7 mouse cellular contexts compared by ENCODE assay signal in the genomic region with DNA sequence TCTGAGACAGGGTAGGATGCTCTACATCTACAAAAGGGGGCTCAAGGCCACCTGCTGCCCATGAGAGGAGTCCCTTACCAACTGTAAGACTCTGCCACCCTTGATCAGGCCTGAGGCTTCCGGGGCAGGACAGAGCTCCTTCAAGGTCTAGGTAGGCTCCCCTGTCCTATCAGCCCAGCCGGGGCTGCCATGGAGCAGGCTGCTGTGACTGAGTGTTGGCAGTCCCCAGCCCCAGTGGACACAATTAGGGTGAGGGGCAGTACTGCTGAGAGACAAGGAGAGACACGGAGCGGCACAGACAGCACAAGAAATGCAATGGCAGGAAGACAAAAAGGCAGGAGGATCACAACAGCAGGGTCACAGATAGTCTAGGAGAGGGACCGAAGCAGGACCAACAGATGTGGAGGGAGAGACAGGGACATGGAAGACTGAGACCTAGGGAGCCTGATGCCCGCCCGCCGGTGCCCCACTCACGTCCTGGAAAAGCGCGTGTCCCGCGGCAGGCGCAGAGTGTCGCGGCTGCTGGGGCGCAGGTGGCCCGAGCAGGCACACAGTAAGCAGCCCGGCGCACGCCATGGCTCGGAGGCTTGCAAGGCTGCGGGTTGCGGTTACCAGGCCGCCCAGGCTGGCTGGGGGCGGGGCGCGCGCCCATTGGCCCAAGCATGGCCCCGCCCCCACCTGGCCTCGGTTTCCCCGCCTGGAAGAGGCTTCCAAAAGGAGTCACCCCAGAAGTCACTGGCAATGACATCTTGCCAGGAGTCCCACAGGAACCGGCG. TPM values are rescaled to one million over a fixed set of nuclear protein-coding genes. Genes with fewer than 3 reads are reported as not detected.
A peak's percentile ranks its signal among the peaks of the same experiment; 100 is the strongest.
DNase-seq lines count a peak whose midpoint lies in the region; ATAC-seq and TF ChIP-seq lines count a peak whose summit lies in the region.

Gene Necab3 (minus strand): TSS at position 627 of the 776 bp plus-strand sequence.

- peak; percentile 36 for DNase-seq in T-cell, adult 2 months (ENCODE audit: low spot score)
- DNase-seq in embryonic facial prominence, embryonic 10.5 days (ENCODE audit: low spot score): peak; percentile 66
- no peak for DNase-seq in heart, postnatal 0 days (ENCODE audit: low spot score)
- peak; percentile 60 to 72 for DNase-seq in left cerebral cortex, postnatal 14 days (ENCODE audit: low spot score in 2 of 2)
- DNase-seq in splenic B cell, adult 2 months (ENCODE audit: low read depth, low spot score): peak; percentile 23

- no peak within 1 kb of the TSS for H3K27ac ChIP-seq in ES-Bruce4 (ENCODE audit: insufficient read depth, low read length)
- H3K27ac ChIP-seq in embryonic facial prominence, embryonic 10.5 days (replicated peaks): peak within 1 kb of the TSS; percentile 63
- peak within 1 kb of the TSS; percentile 36 for H3K27ac ChIP-seq in heart, postnatal 0 days (ENCODE audit: low read depth)
- peak within 1 kb of the TSS; percentile 40; the same call in 1 of the 2 replicates for H3K27ac ChIP-seq in midbrain, embryonic 13.5 days

- H3K36me3 ChIP-seq in ES-Bruce4 (ENCODE audit: control insufficient read depth, insufficient read depth, low read length, poor library complexity, severe bottlenecking): peaks cover 11% of the 10 kb centered on the region
- H3K36me3 ChIP-seq in embryonic facial prominence, embryonic 10.5 days (replicated peaks): peaks cover 44% of the 10 kb centered on the region
- H3K36me3 ChIP-seq in heart, postnatal 0 days (replicated peaks; ENCODE audit: control insufficient read depth, insufficient read depth, low read length): 0 out of 2 replicates have a peak, but pooled peaks cover 7% of the 10 kb centered on the region
- H3K36me3 ChIP-seq in midbrain, embryonic 13.5 days: peaks cover 18% of the 10 kb centered on the region
- H3K36me3 ChIP-seq in splenic B cell, adult 2 months (ENCODE audit: control insufficient read depth, insufficient read depth, low read length, poor library complexity, severe bottlenecking): no peaks in the 10 kb centered on the region

- TF ChIP-seq CTCF in ES-Bruce4 (IDR thresholded peaks at IDR 0.05; ENCODE audit: low read depth, low read length): no peak
- no peak for TF ChIP-seq CTCF in heart, postnatal 0 days (IDR thresholded peaks at IDR 0.05; ENCODE audit: low read depth)

- H3K4me3 ChIP-seq in ES-Bruce4 (ENCODE audit: low read depth, low read length): peak within 1 kb of the TSS; percentile 89
- H3K4me3 ChIP-seq in embryonic facial prominence, embryonic 10.5 days: peak within 1 kb of the TSS; percentile 56
- peak within 1 kb of the TSS; percentile 33 for H3K4me3 ChIP-seq in heart, postnatal 0 days (ENCODE audit: low read depth, low read length)
- H3K4me3 ChIP-seq in midbrain, embryonic 13.5 days (replicated peaks): peak within 1 kb of the TSS; percentile 40

- no peak for ATAC-seq in heart, postnatal 0 days (ENCODE audit: insufficient read depth, low read depth)
- ATAC-seq in midbrain, embryonic 13.5 days: peak; percentile 82

- 4% methylated on average over 34 of the region's 34 CpGs for WGBS in embryonic facial prominence, embryonic 10.5 days
- 7% methylated on average over 27 of the region's 34 CpGs for WGBS in heart, postnatal 0 days
- WGBS in midbrain, embryonic 13.5 days: 3% methylated on average over 34 of the region's 34 CpGs

- H3K4me2 ChIP-seq in heart, postnatal 0 days (ENCODE audit: low read depth, low read length): peak within 1 kb of the TSS; percentile 64
- peak within 1 kb of the TSS; percentile 62 for H3K4me2 ChIP-seq in midbrain, embryonic 13.5 days (replicated peaks)

- H3K9me3 ChIP-seq in ES-Bruce4 (replicated peaks; ENCODE audit: control insufficient read depth, insufficient read depth, low read length, poor library complexity, severe bottlenecking): no peaks in the 10 kb centered on the region
- H3K9me3 ChIP-seq in embryonic facial prominence, embryonic 10.5 days: no peaks in the 10 kb centered on the region
- H3K9me3 ChIP-seq in heart, postnatal 0 days (replicated peaks; ENCODE audit: control insufficient read depth, low read length): no peaks in the 10 kb centered on the region
- no peaks in the 10 kb centered on the region for H3K9me3 ChIP-seq in midbrain, embryonic 13.5 days

- H3K9ac ChIP-seq in ES-Bruce4 (ENCODE audit: low read depth, poor library complexity, severe bottlenecking): peak within 1 kb of the TSS; percentile 56
- H3K9ac ChIP-seq in heart, postnatal 0 days (replicated peaks; ENCODE audit: low read depth, low read length): peak within 1 kb of the TSS; percentile 9; the same call in 1 of the 2 replicates
- H3K9ac ChIP-seq in midbrain, embryonic 13.5 days (replicated peaks): peak within 1 kb of the TSS; percentile 59

- intact Hi-C loops in left cerebral cortex, postnatal 14 days (cut with DNase I): loop anchor here (5.0 kb wide), 1 partner anchor 54 kb away; the partner anchor contains the start of genes 4930519P11Rik and Zfp341

- peak; percentile 56 for TF ChIP-seq POLR2A in ES-Bruce4 (IDR thresholded peaks at IDR 0.05; ENCODE audit: insufficient read depth, low read length)

- H3K27me3 ChIP-seq in ES-Bruce4 (ENCODE audit: control insufficient read depth, insufficient read depth, low read length, poor library complexity, severe bottlenecking): no peaks in the 10 kb centered on the region
- H3K27me3 ChIP-seq in embryonic facial prominence, embryonic 10.5 days (replicated peaks; ENCODE audit: low read depth, poor library complexity, severe bottlenecking): peaks cover 5% of the 10 kb centered on the region
- H3K27me3 ChIP-seq in heart, postnatal 0 days (ENCODE audit: control insufficient read depth, insufficient read depth, low read length): no peaks in the 10 kb centered on the region; the same call in 1 of the 2 replicates
- no peaks in the 10 kb centered on the region for H3K27me3 ChIP-seq in midbrain, embryonic 13.5 days
- H3K27me3 ChIP-seq in splenic B cell, adult 2 months (ENCODE audit: control insufficient read depth, insufficient read depth, low read length, poor library complexity, severe bottlenecking): no peaks in the 10 kb centered on the region

- TF ChIP-seq EP300 in ES-Bruce4 (IDR thresholded peaks at IDR 0.05; ENCODE audit: insufficient read depth, low read depth, low read length): no peak
- no peak for TF ChIP-seq EP300 in heart, postnatal 0 days (IDR thresholded peaks at IDR 0.05; ENCODE audit: low read depth)

- H3K4me1 ChIP-seq in ES-Bruce4 (ENCODE audit: control insufficient read depth, insufficient read depth, low read length): no peaks in the 10 kb centered on the region
- H3K4me1 ChIP-seq in embryonic facial prominence, embryonic 10.5 days: peaks cover 35% of the 10 kb centered on the region
- peaks cover 11% of the 10 kb centered on the region; the same call in 1 of the 2 replicates for H3K4me1 ChIP-seq in heart, postnatal 0 days (ENCODE audit: control insufficient read depth, insufficient read depth)
- peaks cover 25% of the 10 kb centered on the region for H3K4me1 ChIP-seq in midbrain, embryonic 13.5 days (replicated peaks)

RNA-seq across cellular contexts. Expression of gene Necab3, which starts in this region (rescaled TPM):
- polyA plus RNA-seq in ES-Bruce4 (2011; ENCODE audit: insufficient read depth, insufficient read length, low read depth, missing spikeins): 4.0 and 5.1 TPM in 2 replicates
- polyA plus RNA-seq in embryonic facial prominence, embryonic 10.5 days (2016; fragmentation: Nextera tagmentation; extraction: Ambion mirVana): 3.2 and 3.6 TPM in 2 replicates
- total RNA-seq in heart, postnatal 0 days (2014; rRNA removed; ENCODE audit: low replicate concordance): 2.8 and 3.9 TPM in 2 replicates
- polyA plus RNA-seq in heart, postnatal 0 days (2015; fragmentation: Nextera tagmentation; extraction: Ambion mirVana): 1.3 and 2.0 TPM in 2 replicates
- 100 to 1,000 TPM in 1 of 2 experiments, 10 to 100 TPM in 1; 90.6 to 113 TPM for total RNA-seq in left cerebral cortex, postnatal 14 days (2021)
- polyA plus RNA-seq in midbrain, embryonic 13.5 days (2015; fragmentation: Nextera tagmentation; extraction: Ambion mirVana): 13.4 and 14.5 TPM in 2 replicates

Comparison
In these comparisons a context has a peak if more than half of its experiments do, and no peak if none do; other contexts are left out.
1. RNA of gene Necab3 (total RNA-seq): 90.6 to 113 TPM in left cerebral cortex, postnatal 14 days; 2.8 to 3.9 TPM in heart, postnatal 0 days; every median in the first group is over 10 times any median in the second.
2. H3K4me3 ChIP-seq: peak in every context shown above with its lines; median percentile 89 in ES-Bruce4; 56 in embryonic facial prominence, embryonic 10.5 days; 40 in midbrain, embryonic 13.5 days; 33 in heart, postnatal 0 days.
3. H3K9ac ChIP-seq: peak in every context shown above with its lines; median percentile 59 in midbrain, embryonic 13.5 days; 56 in ES-Bruce4; 9 in heart, postnatal 0 days.